Mouse (Mus musculus) heart, embryonic 11.5 days (tissue): Measurements from ENCODE around the gene Dnajb14. TPM values are rescaled to one million over a fixed set of nuclear protein-coding genes. Genes with fewer than 3 reads are reported as not detected.
"Not testable (repeated sequence)": the region's sequence is repeated elsewhere in the genome, so short reads cannot be mapped to it uniquely, and the experiment has no call there.

Source experiments
- ATAC-seq: fragments of 200-750 bp; cut with Nextera tagmentation; replicated peaks from 2 replicates; pipeline ENCODE4 v1.8.0; 2017; ENCODE audit warnings: moderate library complexity; ENCODE audit not compliant: insufficient number of reproducible peaks, low FRiP score, low TSS enrichment
- H3K27ac ChIP-seq: fragments of 300-500 bp; sonication (generic); 2 replicates; pipeline ENCODE4 v1.5.1; 2014; ENCODE audit warnings: mild to moderate bottlenecking, low read depth, low read length
- H3K27me3 ChIP-seq: fragments of 300-500 bp; sonication (generic); 2 replicates; pipeline ENCODE4 v1.6.1; 2014; ENCODE audit warnings: mild to moderate bottlenecking, low read length, mixed read lengths; ENCODE audit not compliant: control insufficient read depth, insufficient read depth
- H3K36me3 ChIP-seq: fragments of 300-500 bp; sonication (generic); 2 replicates; pipeline ENCODE4 v1.6.1; 2014; ENCODE audit warnings: mild to moderate bottlenecking, low read length, moderate library complexity, mixed read lengths; ENCODE audit not compliant: control insufficient read depth, insufficient read depth
- H3K4me1 ChIP-seq: fragments of 300-500 bp; sonication (generic); 2 replicates; pipeline ENCODE4 v1.6.1; 2014; ENCODE audit warnings: low read length; ENCODE audit not compliant: control insufficient read depth, insufficient read depth
- H3K4me2 ChIP-seq: fragments of 300-500 bp; sonication (generic); 2 replicates; pipeline ENCODE4 v1.6.1; 2014; ENCODE audit warnings: mild to moderate bottlenecking, moderate library complexity
- H3K4me3 ChIP-seq: fragments of 300-500 bp; sonication (generic); 2 replicates; pipeline ENCODE4 v1.5.1; 2014; ENCODE audit warnings: low read depth, low read length
- H3K9ac ChIP-seq: fragments of 300-500 bp; sonication (generic); 2 replicates; pipeline ENCODE4 v1.6.1; 2014; ENCODE audit warnings: mild to moderate bottlenecking, low read depth, low read length, moderate library complexity
- H3K9me3 ChIP-seq: fragments of 300-500 bp; sonication (generic); replicated peaks from 2 replicates; pipeline ENCODE4 v1.6.1; 2016; ENCODE audit warnings: low read length; ENCODE audit not compliant: control insufficient read depth
- WGBS: fragments of 180-500 bp; shearing (Covaris S2); extraction: QIAGEN DNeasy Blood & Tissue Kit; methylation state at CpG from one replicate; pipeline ENCODE4 v1.1.7; 2014; ENCODE audit not compliant: insufficient replicate concordance; 5-methylcytosine and 5-hydroxymethylcytosine counted together
- polyA plus RNA-seq: library from polyadenylated mRNA; unstranded; fragments of >200 nt; fragmentation: Nextera tagmentation; extraction: Ambion mirVana; gene quantifications from 2 replicates; pipeline ENCODE4 v1.2.1, GENCODE M21; 2014

Dnajb14 gene
- polyA plus RNA-seq, 1 experiment from 2014 or later = 17.2 TPM

GRCm38 (mm10) chr3:137836543-137836942 is 30.9 kb upstream of the Dnajb14 start:
- H3K36me3 ChIP-seq = no peaks in the 10 kb centered on the region
- no peaks in the 10 kb centered on the region for H3K9me3 ChIP-seq
- ATAC-seq = no peak
- no peaks in the 10 kb centered on the region for H3K4me1 ChIP-seq
- 74% methylated on average over 1 of the region's 1 CpGs for WGBS
- H3K4me2 ChIP-seq = no peak overlapping the region
- H3K9ac ChIP-seq = no peak overlapping the region
- H3K27me3 ChIP-seq = no peaks in the 10 kb centered on the region
- H3K4me3 ChIP-seq = no peak overlapping the region
- H3K27ac ChIP-seq = peak overlapping the region; percentile 46; the same call in 1 of the 2 replicates

GRCm38 (mm10) chr3:137838160-137838559 is 29.3 kb upstream of the Dnajb14 start:
- Histone ChIP-seq H3K4me3 (no peak overlapping the region), H3K27ac (no peak overlapping the region), H3K4me1 (no peaks in the 10 kb centered on the region), H3K9ac (no peak overlapping the region), H3K9me3 (no peaks in the 10 kb centered on the region), H3K27me3 (no peaks in the 10 kb centered on the region), H3K36me3 (no peaks in the 10 kb centered on the region), H3K4me2 (no peak overlapping the region)
- no peak for ATAC-seq

GRCm38 (mm10) chr3:137842944-137843343 is 24.5 kb upstream of the Dnajb14 start:
- no peak overlapping the region for H3K27ac ChIP-seq
- WGBS = 81% methylated on average over 1 of the region's 1 CpGs

GRCm38 (mm10) chr3:137844263-137844662 is 23.2 kb upstream of the Dnajb14 start:
- H3K27me3 ChIP-seq = no peaks in the 10 kb centered on the region
- no peak for ATAC-seq
- H3K4me2 ChIP-seq = no peak overlapping the region
- H3K4me3 ChIP-seq = no peak overlapping the region
- no peak overlapping the region for H3K9ac ChIP-seq
- 80% methylated on average over 3 of the region's 3 CpGs for WGBS
- no peaks in the 10 kb centered on the region for H3K36me3 ChIP-seq
- no peaks in the 10 kb centered on the region for H3K4me1 ChIP-seq
- no peaks in the 10 kb centered on the region for H3K9me3 ChIP-seq
- no peak overlapping the region for H3K27ac ChIP-seq

More at GRCm38 (mm10) chr3:137842944-137843343, 24.5 kb upstream of the Dnajb14 start:
- Histone ChIP-seq H3K9ac (no peak overlapping the region), H3K4me1 (no peaks in the 10 kb centered on the region), H3K4me3 (no peak overlapping the region), H3K9me3 (no peaks in the 10 kb centered on the region), H3K27me3 (no peaks in the 10 kb centered on the region), H3K36me3 (no peaks in the 10 kb centered on the region), H3K4me2 (no peak overlapping the region)
- no peak for ATAC-seq

- ATAC-seq = no peak
- no peaks in the 10 kb centered on the region for H3K36me3 ChIP-seq
- H3K9ac ChIP-seq = no peak overlapping the region
- no peak overlapping the region for H3K27ac ChIP-seq
- H3K9me3 ChIP-seq = no peaks in the 10 kb centered on the region
- no peaks in the 10 kb centered on the region for H3K27me3 ChIP-seq
- no peak overlapping the region for H3K4me3 ChIP-seq
- 72% methylated on average over 5 of the region's 5 CpGs for WGBS
- H3K4me2 ChIP-seq = no peak overlapping the region
- H3K4me1 ChIP-seq = no peaks in the 10 kb centered on the region
Measured at GRCm38 (mm10) chr3:137846552-137846951, 20.9 kb upstream of the Dnajb14 start.

- Histone ChIP-seq H3K9ac (no peak overlapping the region), H3K27ac (no peak overlapping the region), H3K4me1 (no peaks in the 10 kb centered on the region), H3K4me2 (no peak overlapping the region), H3K27me3 (no peaks in the 10 kb centered on the region), H3K36me3 (no peaks in the 10 kb centered on the region), H3K9me3 (no peaks in the 10 kb centered on the region), H3K4me3 (no peak overlapping the region)
- no peak for ATAC-seq
- WGBS = 85% methylated on average over 9 of the region's 9 CpGs
Measured at GRCm38 (mm10) chr3:137848354-137848753, 19.1 kb upstream of the Dnajb14 start.

- H3K27me3 ChIP-seq = no peaks in the 10 kb centered on the region
- no peaks in the 10 kb centered on the region for H3K9me3 ChIP-seq
- no peak overlapping the region for H3K4me3 ChIP-seq
- no peaks in the 10 kb centered on the region for H3K4me1 ChIP-seq
- H3K9ac ChIP-seq = no peak overlapping the region
- no peak overlapping the region for H3K4me2 ChIP-seq
- H3K36me3 ChIP-seq = no peaks in the 10 kb centered on the region
- no peak for ATAC-seq
- WGBS = 86% methylated on average over 5 of the region's 5 CpGs
- no peak overlapping the region for H3K27ac ChIP-seq
Measured at GRCm38 (mm10) chr3:137849697-137850096, 17.8 kb upstream of the Dnajb14 start.

GRCm38 (mm10) chr3:137851196-137851595 is 16.3 kb upstream of the Dnajb14 start:
- H3K27ac ChIP-seq = no peak overlapping the region
- no peaks in the 10 kb centered on the region for H3K9me3 ChIP-seq
- H3K9ac ChIP-seq = no peak overlapping the region
- no peaks in the 10 kb centered on the region for H3K4me1 ChIP-seq
- no peaks in the 10 kb centered on the region for H3K27me3 ChIP-seq
- WGBS = 84% methylated on average over 2 of the region's 2 CpGs
- no peaks in the 10 kb centered on the region for H3K36me3 ChIP-seq
- no peak overlapping the region for H3K4me2 ChIP-seq
- no peak overlapping the region for H3K4me3 ChIP-seq
- ATAC-seq = no peak

- not testable (repeated sequence) for H3K9ac ChIP-seq, H3K27me3 ChIP-seq, H3K4me1 ChIP-seq, H3K4me3 ChIP-seq, H3K9me3 ChIP-seq, ATAC-seq, H3K4me2 ChIP-seq, H3K36me3 ChIP-seq, H3K27ac ChIP-seq
- WGBS = 76% methylated on average over 1 of the region's 1 CpGs
Measured at GRCm38 (mm10) chr3:137853011-137853410, 14.5 kb upstream of the Dnajb14 start.
